Mouse (Mus musculus) small intestine, adult 2 months (tissue): ENCODE results near the gene Phtf2. TPM values are rescaled to one million over a fixed set of nuclear protein-coding genes. Genes with fewer than 3 reads are reported as not detected.
"Not testable (repeated sequence)": the region's sequence is repeated elsewhere in the genome, so short reads cannot be mapped to it uniquely, and the experiment has no call there.

Source experiments
- H3K27ac ChIP-seq: fragments of 200-500 bp; 2 replicates; pipeline ENCODE4 v1.5.1; 2012; ENCODE audit warnings: low read depth, low read length, control low read depth, inconsistent platforms; ENCODE audit not compliant: insufficient read depth
- H3K27me3 ChIP-seq: fragments of 200-500 bp; 2 replicates; pipeline ENCODE4 v1.6.1; 2012; ENCODE audit warnings: mild to moderate bottlenecking, moderate library complexity, low read length, inconsistent platforms; ENCODE audit not compliant: control insufficient read depth, insufficient read depth
- H3K36me3 ChIP-seq: fragments of 200-500 bp; 2 replicates; pipeline ENCODE4 v1.6.1; 2012; ENCODE audit warnings: mild to moderate bottlenecking, low read length, control low read depth, inconsistent platforms; ENCODE audit not compliant: control insufficient read depth, insufficient read depth
- H3K4me1 ChIP-seq: fragments of 200-500 bp; 2 replicates; pipeline ENCODE4 v1.6.1; 2012; ENCODE audit warnings: low read length, inconsistent platforms, mixed read lengths; ENCODE audit not compliant: control insufficient read depth, insufficient read depth, insufficient read length
- H3K4me3 ChIP-seq: fragments of 200-500 bp; 2 replicates; pipeline ENCODE4 v1.5.1; 2012; ENCODE audit warnings: low read depth, mild to moderate bottlenecking, control low read depth, inconsistent platforms, low read length, moderate library complexity
- CTCF ChIP-seq: fragments of 200-500 bp; IDR thresholded peaks from 2 replicates; pipeline ENCODE4 v1.5.1; 2012; ENCODE audit warnings: low read depth, mild to moderate bottlenecking, control low read depth, inconsistent platforms, low read length, moderate library complexity, mixed read lengths; ENCODE audit not compliant: insufficient replicate concordance, insufficient read length; ENCODE audit errors: extremely low read depth
- POLR2A ChIP-seq: fragments of 200-500 bp; IDR thresholded peaks from 2 replicates; pipeline ENCODE4 v1.6.1; 2012; ENCODE audit warnings: low read depth, mild to moderate bottlenecking, control low read depth, inconsistent platforms, low read length, moderate library complexity
- WGBS: fragments of 180-500 bp; shearing (Covaris S2); methylation state at CpG from one replicate; pipeline ENCODE4 v1.1.7; 2018; 5-methylcytosine and 5-hydroxymethylcytosine counted together
- polyA plus RNA-seq: library from polyadenylated mRNA; depleted of rRNA; stranded (reverse); fragments of >200 nt; gene quantifications from 2 replicates; pipeline ENCODE4 v1.2.3, GENCODE M21; 2012

Gene Phtf2
- polyA plus RNA-seq, 1 experiment = 0.27 TPM

DNA sequence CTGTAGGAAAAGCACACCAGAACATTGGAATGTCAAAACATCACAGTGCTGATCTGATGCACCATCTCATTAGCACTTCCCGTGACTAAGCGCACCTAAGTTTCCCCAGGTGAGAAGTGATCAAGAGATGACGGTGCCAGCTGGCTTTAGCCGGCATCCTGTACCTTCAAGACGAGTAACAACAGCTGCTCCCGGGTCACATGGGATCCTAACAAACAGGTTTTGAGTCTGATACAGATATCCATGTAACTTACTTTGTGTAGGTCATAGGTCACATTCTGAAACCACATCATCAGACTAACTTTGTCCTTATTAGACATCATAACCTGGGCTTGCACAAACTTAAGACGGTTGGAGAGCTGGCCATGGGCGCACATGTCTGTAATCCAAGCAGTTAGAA, 133.1 kb downstream of the Phtf2 start:
- no peak overlapping the region for H3K4me3 ChIP-seq
- no peaks in the 10 kb centered on the region for H3K4me1 ChIP-seq
- TF ChIP-seq POLR2A (no peak), CTCF (no peak)
- no peaks in the 10 kb centered on the region for H3K36me3 ChIP-seq
- no peaks in the 10 kb centered on the region for H3K27me3 ChIP-seq
- no peak overlapping the region for H3K27ac ChIP-seq
- WGBS = 74% methylated on average over 8 of the region's 8 CpGs

DNA sequence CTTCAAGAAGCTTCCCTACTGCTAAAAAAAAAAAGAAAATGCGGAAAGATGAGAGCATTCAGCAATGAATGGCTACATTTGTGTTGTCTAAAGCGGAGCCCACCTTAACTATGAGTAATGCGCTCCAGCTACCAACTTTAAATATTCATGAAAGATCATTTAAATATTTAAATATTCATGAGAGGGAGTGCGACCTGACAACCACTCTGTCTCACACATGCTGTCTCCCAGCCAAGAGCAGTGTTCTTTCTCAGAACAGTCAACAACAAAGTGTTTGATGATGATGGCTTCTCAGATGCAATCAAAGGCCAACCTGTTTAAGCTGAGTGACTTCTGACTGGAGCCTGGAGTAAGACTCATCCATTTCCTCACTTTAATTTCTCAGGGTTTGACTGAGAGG, 133.8 kb downstream of the Phtf2 start:
- whole genome bisulfite sequencing = 86% methylated on average over 4 of the region's 4 CpGs
- Histone ChIP-seq H3K36me3 (no peaks in the 10 kb centered on the region), H3K4me1 (no peaks in the 10 kb centered on the region), H3K27me3 (no peaks in the 10 kb centered on the region), H3K27ac (no peak overlapping the region), H3K4me3 (no peak overlapping the region)
- TF ChIP-seq CTCF (no peak), POLR2A (no peak)

DNA sequence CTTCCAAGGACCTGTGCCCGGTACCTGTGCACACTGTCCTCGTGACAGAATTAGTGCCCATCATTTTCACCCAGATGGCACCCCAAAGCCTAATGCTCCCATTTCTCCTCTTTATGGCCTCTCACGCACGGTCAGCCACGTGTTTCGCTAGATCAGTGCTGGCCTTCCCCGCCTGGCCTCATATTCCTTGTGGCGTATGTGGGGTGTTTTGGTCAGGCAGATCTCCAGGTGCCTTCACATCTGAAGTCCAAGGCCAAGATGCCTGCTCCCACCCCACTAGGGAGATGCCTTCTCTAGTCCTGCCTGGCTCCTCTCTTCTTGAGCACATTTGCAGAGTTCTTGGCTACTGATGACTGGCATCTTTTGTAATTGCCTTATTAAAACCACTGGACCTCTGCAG, 140.0 kb downstream of the Phtf2 start:
- Histone ChIP-seq H3K4me3 (no peak overlapping the region), H3K4me1 (no peaks in the 10 kb centered on the region), H3K27me3 (no peaks in the 10 kb centered on the region), H3K27ac (no peak overlapping the region), H3K36me3 (no peaks in the 10 kb centered on the region)
- WGBS = 92% methylated on average over 8 of the region's 8 CpGs
- TF ChIP-seq POLR2A = no peak
- no peak for TF ChIP-seq CTCF

DNA sequence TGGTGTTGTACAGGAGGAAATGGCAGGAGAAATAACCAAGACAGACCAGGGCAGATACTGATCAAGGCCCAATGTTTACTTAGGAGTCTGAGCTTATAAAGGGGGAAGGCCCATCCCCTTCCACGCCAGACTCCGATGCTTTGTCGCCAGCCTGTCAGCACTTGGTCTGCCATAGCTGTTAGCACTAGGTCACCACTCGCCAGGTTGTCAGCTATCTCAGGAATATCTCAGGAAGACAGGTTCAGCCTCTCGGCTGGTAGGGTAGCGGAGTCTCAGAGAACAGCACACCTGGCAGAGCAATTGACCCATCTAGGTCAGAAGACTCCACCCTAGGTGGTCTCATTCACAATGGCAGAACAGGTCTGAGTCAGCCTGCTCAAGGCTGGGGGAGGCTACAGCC, 140.7 kb downstream of the Phtf2 start:
- no peak overlapping the region for H3K4me3 ChIP-seq
- TF ChIP-seq CTCF (no peak), POLR2A (no peak)
- H3K4me1 ChIP-seq = no peaks in the 10 kb centered on the region
- 45% methylated on average over 6 of the region's 6 CpGs for WGBS
- H3K27me3 ChIP-seq = no peaks in the 10 kb centered on the region
- no peak overlapping the region for H3K27ac ChIP-seq
- H3K36me3 ChIP-seq = no peaks in the 10 kb centered on the region

DNA sequence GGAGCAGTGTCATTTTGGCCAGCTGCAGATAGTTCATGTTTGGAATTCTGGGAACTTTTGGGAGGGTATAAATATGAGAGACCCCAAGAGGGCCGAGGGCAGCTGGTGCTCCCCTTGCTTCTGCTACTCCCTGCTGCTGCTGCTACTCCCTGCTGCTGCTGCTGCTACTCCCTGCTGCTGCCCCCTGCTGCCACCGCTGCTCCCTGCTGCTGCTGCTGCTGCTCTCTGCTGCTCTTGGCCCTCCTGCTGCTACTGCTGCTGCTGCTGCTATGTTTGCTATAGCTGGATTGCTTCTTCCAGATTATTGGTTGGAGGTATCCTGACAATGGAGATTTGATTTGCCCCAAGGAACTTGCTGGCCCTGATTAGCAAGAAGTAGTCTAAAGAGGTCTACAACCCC, 143.1 kb downstream of the Phtf2 start:
- TF ChIP-seq CTCF (no peak), POLR2A (no peak)

DNA sequence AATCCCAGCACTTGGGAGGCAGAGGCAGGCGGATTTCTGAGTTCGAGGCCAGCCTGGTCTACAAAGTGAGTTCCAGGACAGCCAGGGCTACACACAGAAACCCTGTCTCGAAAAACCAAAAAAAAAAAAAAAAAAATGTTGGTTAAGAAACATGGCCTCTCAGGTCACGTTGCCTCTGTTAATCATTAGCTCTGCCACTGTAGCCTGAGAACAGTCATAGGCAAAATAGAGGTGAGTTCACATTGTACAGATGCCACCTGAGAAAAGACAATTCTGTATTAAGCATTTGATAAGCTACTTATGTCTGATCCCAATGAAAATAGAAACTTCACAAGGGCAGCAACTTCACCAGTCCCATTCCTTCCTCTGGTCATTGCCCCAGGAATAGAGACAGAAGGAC, 158.7 kb downstream of the Phtf2 start:
- WGBS = 66% methylated on average over 4 of the region's 4 CpGs
- H3K4me1 ChIP-seq, H3K4me3 ChIP-seq: not testable (repeated sequence)

More for the DNA sequence above, 143.1 kb downstream of the Phtf2 start:
- no peaks in the 10 kb centered on the region for H3K27me3 ChIP-seq
- no peak overlapping the region for H3K4me3 ChIP-seq
- no peaks in the 10 kb centered on the region for H3K36me3 ChIP-seq
- no peak overlapping the region for H3K27ac ChIP-seq
- H3K4me1 ChIP-seq = no peaks in the 10 kb centered on the region
- 42% methylated on average over 2 of the region's 2 CpGs for WGBS

DNA sequence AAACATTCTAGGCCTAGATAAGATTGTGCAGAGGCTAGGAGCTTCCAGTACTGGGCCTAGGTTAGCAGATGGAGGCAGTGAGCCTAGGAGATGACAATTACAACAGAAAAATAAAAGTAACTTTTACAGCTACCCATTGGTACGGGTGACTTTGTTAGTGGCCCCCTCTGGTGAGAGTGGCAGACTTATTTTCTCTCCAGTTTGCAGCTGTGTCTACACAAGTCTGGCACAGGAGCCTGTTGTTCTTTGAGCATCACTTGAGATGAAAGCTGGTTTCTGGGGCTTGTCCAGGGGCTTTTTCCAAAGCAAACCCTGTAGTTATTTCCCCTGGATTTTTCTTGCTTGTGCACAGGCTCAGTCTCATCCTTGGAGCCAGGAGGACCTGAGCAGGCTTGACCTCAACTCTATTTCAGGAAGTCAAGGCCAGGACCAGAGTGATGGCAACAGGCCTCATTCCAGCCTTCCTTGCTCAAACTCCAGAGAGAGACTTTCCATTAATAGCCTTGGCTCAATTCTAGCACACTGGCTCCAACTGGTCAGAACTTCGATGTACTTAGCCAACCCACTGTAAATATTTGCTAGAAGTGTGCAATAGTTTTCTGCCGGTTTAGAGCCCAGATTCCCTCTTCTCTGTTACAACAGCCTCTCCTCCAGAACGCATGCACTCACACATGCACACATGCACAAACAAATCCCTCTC, 161.6 kb downstream of the Phtf2 start:
- Histone ChIP-seq H3K27me3 (no peaks in the 10 kb centered on the region), H3K4me1 (peaks cover 4% of the 10 kb centered on the region; the same call in 1 of the 2 replicates), H3K36me3 (no peaks in the 10 kb centered on the region), H3K4me3 (no peak overlapping the region), H3K27ac (peak overlapping the region; percentile 28; the same call in 1 of the 2 replicates)
- TF ChIP-seq POLR2A (no peak), CTCF (no peak)
- WGBS = 47% methylated on average over 4 of the region's 4 CpGs

More for the DNA sequence above, 158.7 kb downstream of the Phtf2 start:
- not testable (repeated sequence) for H3K27ac ChIP-seq, H3K27me3 ChIP-seq, H3K36me3 ChIP-seq

DNA sequence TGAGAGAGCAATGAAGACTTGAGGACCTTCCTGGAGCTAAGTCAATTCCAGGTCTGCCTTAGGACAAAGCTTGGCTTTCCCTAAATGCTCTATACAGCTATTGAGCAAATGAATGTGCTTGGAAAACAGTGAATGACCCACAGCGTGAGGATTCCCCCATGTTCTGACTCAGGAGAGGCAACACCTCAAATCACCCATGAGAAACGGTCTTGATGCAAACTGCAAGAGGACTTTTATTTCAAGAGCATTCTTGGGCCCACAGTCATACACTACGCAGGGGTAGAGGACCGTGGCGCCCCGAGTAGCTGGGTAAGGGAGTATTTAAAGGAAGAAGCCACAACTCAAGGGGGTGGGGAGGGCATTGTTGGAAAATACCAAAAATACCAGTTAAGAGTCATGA, 165.9 kb downstream of the Phtf2 start:
- H3K4me1 ChIP-seq, H3K27ac ChIP-seq, H3K27me3 ChIP-seq, H3K4me3 ChIP-seq, H3K36me3 ChIP-seq: not testable (repeated sequence)
- WGBS = 95% methylated on average over 6 of the region's 6 CpGs

DNA sequence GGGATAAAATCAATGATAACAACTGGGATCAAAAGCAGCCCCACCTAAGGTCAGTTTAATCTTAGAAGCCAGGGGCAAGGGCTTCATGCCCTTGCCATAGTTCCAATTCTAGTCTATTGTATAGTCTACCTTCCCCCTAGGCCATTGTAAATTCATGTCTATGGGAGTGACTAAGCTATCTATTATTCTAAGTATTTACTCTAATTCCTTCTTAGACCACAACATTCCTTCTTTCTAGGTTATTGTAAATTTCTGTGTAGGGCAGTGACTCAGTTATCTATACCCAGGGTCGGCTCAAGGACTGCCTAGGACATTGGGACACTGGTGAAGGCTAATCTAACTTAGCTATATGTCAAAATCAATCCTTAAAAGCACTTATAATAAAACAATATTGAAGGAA, 167.3 kb downstream of the Phtf2 start:
- WGBS = 76% methylated on average over 1 of the region's 1 CpGs
- not testable (repeated sequence) for H3K27ac ChIP-seq, H3K4me1 ChIP-seq, H3K27me3 ChIP-seq, H3K4me3 ChIP-seq, H3K36me3 ChIP-seq

DNA sequence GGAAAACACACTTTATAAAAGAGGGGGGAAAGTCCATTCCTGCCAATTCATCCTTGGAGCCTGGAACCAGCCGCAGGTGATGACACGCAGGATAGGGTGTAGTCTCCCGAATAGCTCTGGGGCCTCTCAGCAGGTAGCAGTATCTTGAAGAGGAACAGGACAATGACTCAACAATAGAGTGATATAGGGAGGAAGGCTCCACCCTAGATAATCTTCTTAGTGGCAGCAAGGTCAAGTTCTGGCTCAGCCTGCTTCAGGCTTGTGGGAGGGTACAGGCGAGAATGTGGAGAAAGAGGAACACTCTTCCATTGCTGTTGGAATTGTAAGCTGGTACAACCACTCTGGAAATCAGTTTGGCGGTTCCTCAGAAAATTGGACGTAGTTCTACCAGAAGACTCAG, 171.1 kb downstream of the Phtf2 start:
- H3K27ac ChIP-seq, H3K27me3 ChIP-seq, H3K4me1 ChIP-seq, H3K4me3 ChIP-seq, H3K36me3 ChIP-seq: not testable (repeated sequence)
- 74% methylated on average over 6 of the region's 6 CpGs for WGBS
